Mouse (Mus musculus) lung, adult 2 months (tissue): ENCODE results near the gene Slc25a13. TPM values are rescaled to one million over a fixed set of nuclear protein-coding genes. Genes with fewer than 3 reads are reported as not detected.
"Not testable (repeated sequence)": the region's sequence is repeated elsewhere in the genome, so short reads cannot be mapped to it uniquely, and the experiment has no call there.

Source experiments
- DNase-seq: peaks from one replicate; pipeline ENCODE4 v3.0.0; 2022
- H3K4me1 ChIP-seq: fragments of 200-500 bp; 2 replicates; pipeline ENCODE4 v1.6.1; 2011; ENCODE audit warnings: low read length; ENCODE audit not compliant: control insufficient read depth, insufficient read depth
- H3K4me3 ChIP-seq: fragments of 200-500 bp; replicated peaks from 2 replicates; pipeline ENCODE3; 2011; ENCODE audit warnings: low read depth, mild to moderate bottlenecking, control low read depth, low read length; ENCODE audit errors: extremely low read depth
- CTCF ChIP-seq: fragments of 200-500 bp; IDR thresholded peaks from 2 replicates; pipeline ENCODE4 v1.5.1; 2011; ENCODE audit warnings: mild to moderate bottlenecking, low read length, control low read depth; ENCODE audit not compliant: insufficient read depth
- POLR2A ChIP-seq: fragments of 200-500 bp; IDR thresholded peaks from 2 replicates; pipeline ENCODE4 v1.6.1; 2011; ENCODE audit warnings: low read depth, mild to moderate bottlenecking, control low read depth, low read length, borderline replicate concordance; ENCODE audit errors: extremely low read depth
- WGBS: fragments of 180-500 bp; shearing (Covaris S2); methylation state at CpG from one replicate; pipeline ENCODE4 v1.1.7; 2018; 5-methylcytosine and 5-hydroxymethylcytosine counted together
- polyA plus RNA-seq: library from polyadenylated mRNA; depleted of rRNA; stranded (reverse); fragments of >200 nt; gene quantifications from 2 replicates; pipeline ENCODE4 v1.2.3, GENCODE M21; 2012

The Slc25a13 gene
- polyA plus RNA-seq, 1 experiment, result 2.7 TPM

DNA sequence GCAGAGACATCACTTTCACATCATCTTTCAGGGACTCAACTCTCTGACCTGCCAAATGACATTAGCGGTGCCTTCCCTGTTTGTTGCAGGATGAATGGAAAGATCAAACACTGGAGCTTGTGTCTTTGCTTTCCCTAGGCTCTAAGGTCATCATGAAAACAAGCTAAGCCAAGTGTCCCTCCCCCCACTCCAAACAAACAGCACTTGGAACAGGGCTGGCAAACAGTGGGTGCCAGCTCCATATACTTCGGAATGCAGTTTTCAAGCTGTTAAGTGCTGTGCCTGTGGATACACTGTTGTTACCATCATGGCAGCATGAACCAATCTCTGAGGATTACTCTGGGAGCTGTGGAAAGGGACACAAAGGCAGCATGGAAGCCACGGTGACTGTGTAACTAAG is 9.1 kb downstream of the Slc25a13 start:
- 43% methylated on average over 3 of the region's 3 CpGs for WGBS
- TF ChIP-seq POLR2A (no peak), CTCF (no peak)
- no peak for DNase-seq
- Histone ChIP-seq H3K4me1 (peaks cover 2% of the 10 kb centered on the region; the same call in 1 of the 2 replicates), H3K4me3 (no peak overlapping the region)

DNA sequence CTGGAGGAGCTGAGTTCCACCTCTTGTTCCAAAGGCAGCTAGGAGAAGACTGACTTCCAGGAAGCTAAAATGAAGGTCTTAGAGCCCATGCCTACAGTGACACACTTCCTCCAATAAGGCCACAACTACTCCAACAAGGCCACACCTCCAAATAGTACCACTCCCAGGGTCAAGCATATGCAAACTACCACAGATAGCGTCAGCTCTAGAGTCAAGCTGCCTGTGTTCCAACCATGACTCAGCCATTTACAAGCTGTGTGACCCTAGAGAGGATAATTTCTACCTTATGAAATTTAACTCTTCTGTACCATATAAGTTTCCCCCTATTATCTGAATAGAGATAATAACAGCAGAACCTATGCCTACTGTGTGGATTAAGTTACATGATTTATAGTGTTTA is 9.6 kb downstream of the Slc25a13 start:
- Histone ChIP-seq H3K4me3 (no peak overlapping the region), H3K4me1 (no peaks in the 10 kb centered on the region)
- DNase-seq, result no peak
- no peak for TF ChIP-seq POLR2A
- no peak for TF ChIP-seq CTCF
- WGBS, result 59% methylated on average over 1 of the region's 1 CpGs

DNA sequence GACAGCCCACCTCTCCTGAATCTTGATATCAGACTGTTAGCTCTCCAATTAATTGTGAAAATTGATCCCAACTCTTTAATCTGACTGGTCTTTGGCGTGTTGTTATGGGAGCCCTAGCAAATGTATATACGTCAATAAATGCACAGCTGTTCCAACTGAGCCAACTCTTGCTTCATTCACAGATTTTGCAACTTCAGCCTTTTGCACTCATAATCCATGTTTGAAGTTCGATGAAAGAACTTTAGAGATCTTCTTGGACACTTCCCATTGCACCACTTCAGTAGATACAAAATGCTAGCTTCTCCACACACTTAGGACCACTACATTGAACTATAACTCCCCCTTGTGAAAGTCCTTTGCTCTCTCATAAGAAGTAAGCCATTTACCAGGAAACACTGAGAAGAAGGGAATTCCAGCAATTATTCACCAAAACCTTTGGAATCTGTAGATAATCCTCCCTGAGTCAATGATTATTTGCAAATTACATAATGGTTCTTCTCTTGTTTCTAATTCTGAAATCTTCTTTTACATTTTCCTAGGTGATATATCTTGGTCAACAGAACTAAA is 11.3 kb downstream of the Slc25a13 start:
- Histone ChIP-seq H3K4me3 (no peak overlapping the region), H3K4me1 (no peaks in the 10 kb centered on the region)
- DNase-seq, result no peak
- TF ChIP-seq POLR2A, result no peak
- no peak for TF ChIP-seq CTCF
- 73% methylated on average over 3 of the region's 3 CpGs for WGBS

DNA sequence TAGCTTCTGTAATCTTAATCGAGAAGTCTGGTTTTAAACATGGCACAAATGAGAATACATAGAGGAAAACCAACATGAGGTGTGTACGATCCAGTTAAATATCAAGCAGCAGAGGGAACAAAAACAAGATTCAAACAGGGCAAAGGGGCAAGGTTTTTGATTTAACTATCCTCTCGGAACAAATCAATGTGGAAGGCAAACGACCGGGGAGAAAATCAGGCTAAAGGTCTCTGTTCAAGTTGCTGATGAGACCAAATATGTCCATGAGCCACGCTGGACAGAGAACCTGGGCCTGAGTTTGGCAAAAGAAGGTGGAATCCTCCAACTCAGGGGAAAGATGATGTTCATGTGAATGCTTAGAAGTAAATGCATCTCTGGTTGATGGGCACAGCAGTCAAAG is 14.5 kb downstream of the Slc25a13 start:
- 92% methylated on average over 6 of the region's 6 CpGs for WGBS
- no peak for DNase-seq

DNA sequence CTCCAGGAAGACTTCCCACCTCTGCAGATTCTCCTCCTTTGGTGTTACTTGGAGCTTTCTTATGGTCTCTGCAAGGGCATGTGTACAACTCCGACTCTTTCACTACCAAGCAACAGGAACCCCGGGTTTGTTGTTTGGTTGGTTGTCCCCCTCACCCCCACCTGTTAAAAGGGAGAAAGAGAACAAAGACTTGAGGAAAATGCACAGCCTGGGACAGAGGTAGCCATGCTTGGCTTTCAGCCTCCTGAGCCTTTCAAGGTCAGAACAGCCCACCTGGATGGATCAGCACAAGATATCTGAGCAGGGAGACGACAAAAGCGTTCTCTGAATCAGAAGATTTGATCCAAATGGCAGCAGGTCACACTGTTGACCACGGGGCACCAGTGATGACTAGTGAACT is 15.0 kb downstream of the Slc25a13 start:
- H3K4me1 ChIP-seq, result no peaks in the 10 kb centered on the region
- TF ChIP-seq POLR2A (no peak), CTCF (no peak)
- WGBS, result 93% methylated on average over 5 of the region's 5 CpGs
- DNase-seq, result no peak
- H3K4me3 ChIP-seq, result no peak overlapping the region

More for the DNA sequence above, 14.5 kb downstream of the Slc25a13 start:
- TF ChIP-seq CTCF (no peak), POLR2A (no peak)
- H3K4me1 ChIP-seq, result no peaks in the 10 kb centered on the region
- no peak overlapping the region for H3K4me3 ChIP-seq

DNA sequence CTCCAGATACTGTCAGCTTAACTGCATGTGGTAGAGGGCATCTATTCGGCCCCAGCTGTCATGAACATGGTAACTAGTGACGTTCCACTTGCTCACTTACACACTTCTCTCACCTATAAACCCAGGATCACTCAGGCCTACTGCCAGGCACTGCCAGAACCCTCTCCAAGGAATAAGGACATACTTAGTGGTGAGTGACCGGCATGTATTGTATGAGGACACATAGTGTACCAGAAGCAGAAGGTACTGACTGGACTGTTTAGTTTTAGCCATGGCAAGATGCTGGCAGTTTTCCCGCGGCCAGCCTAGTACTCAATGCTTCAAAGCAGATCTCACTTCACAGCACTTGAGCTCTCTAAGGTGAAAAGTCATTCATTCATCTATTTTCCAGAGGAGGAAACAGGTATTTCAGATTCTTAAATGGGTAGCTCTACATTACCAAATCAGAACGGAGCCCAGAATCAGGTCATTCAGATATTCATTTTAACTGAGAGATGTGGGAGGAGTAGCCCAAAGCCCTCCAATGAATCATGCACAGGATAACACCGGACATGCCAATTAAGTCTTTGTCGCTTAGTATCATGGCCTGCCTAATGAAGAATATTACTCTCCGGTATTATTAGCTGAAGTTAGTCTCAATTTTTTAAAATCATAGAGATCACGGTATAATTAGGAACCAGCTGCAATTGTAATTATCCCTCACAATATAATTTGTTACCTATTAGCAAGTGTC is 17.7 kb downstream of the Slc25a13 start:
- DNase-seq, result no peak
- 87% methylated on average over 10 of the region's 10 CpGs for WGBS
- H3K4me1 ChIP-seq, result no peaks in the 10 kb centered on the region
- TF ChIP-seq CTCF (no peak), POLR2A (no peak)
- no peak overlapping the region for H3K4me3 ChIP-seq

DNA sequence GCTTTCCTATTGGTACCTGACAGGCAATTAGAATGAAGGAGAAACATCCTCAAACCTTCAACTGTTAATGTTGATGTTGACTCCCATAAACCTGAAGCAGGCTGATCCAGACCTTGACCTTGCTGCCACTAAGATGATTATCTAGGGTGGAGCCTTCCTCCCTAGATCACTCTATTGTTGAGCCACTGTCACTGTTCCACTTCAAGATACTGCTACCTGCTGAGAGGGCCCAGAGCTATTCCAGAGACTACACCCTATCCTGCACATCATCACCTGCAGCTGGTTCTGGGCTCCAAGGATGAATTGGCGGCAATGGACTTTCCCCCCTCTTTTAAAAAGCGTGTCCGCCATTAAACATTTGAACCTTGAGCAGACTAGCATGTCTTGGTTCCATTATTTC is 18.9 kb downstream of the Slc25a13 start:
- 98% methylated on average over 3 of the region's 3 CpGs for WGBS
- H3K4me3 ChIP-seq, DNase-seq, H3K4me1 ChIP-seq: not testable (repeated sequence)

DNA sequence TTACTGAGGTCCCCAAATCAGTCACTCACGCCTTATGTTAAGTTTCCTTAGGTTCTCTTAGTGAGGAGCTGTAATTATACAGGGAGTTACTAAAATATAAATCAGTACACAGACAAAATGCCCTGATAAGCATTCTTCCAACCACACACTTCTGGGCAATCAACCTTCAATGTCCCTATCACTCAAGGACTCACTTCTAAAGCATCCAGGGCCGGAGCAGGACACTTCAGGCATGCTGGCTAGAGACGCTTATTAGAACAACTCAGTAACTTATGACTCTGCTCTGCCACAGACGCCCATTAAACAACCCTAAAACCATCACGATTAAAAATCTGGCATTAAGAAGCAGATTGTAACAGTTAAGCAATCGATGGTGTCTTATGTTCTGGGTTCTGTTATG is 19.6 kb downstream of the Slc25a13 start:
- no peak for DNase-seq
- H3K4me3 ChIP-seq, result no peak overlapping the region
- WGBS, result 72% methylated on average over 6 of the region's 6 CpGs
- H3K4me1 ChIP-seq, result no peaks in the 10 kb centered on the region
- TF ChIP-seq POLR2A (no peak), CTCF (no peak)

DNA sequence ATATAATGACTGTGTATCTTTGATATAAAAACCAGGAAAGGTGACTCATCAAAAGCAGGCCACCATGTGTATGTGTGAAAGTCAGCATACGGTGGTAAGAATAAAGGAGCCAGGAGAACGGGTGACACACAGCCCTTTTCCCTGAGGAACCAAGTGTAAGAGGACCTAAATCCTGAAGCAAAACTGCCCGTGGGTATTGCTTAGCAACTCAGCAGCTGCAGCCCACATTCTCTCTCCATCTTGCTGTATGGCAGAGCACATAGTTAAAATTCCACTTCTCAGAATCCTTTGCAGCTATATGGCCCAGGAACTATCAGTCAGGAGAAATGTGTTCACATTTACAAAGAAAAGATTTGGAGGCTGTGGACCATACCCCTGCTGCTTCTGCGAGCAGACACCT is 20.4 kb downstream of the Slc25a13 start:
- WGBS, result 69% methylated on average over 4 of the region's 4 CpGs
- DNase-seq, result no peak
- Histone ChIP-seq H3K4me3 (no peak overlapping the region), H3K4me1 (no peaks in the 10 kb centered on the region)
- TF ChIP-seq POLR2A, result no peak
- no peak for TF ChIP-seq CTCF

DNA sequence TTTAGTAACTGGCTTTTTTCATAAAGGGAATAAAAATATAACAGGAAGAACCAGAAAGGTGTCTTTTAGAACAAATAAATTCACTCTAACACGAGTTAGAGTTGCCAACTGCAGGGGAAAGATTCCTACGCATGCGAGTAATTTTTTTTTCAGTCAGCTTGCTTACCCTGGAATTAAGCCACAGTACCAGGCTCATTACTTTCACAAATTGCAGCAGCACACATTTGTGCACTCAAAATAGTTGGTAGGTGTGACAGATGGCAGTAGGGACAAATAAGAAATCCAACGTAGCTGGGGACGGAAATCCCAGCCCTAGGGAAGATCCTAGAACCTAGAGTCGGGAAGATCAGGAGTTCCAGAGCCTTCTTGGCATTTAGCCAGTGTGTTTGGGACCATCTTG is 22.1 kb downstream of the Slc25a13 start:
- TF ChIP-seq CTCF, result no peak
- TF ChIP-seq POLR2A, result no peak
- 80% methylated on average over 6 of the region's 6 CpGs for WGBS
- DNase-seq, result no peak
- H3K4me3 ChIP-seq, result no peak overlapping the region
- no peaks in the 10 kb centered on the region for H3K4me1 ChIP-seq

DNA sequence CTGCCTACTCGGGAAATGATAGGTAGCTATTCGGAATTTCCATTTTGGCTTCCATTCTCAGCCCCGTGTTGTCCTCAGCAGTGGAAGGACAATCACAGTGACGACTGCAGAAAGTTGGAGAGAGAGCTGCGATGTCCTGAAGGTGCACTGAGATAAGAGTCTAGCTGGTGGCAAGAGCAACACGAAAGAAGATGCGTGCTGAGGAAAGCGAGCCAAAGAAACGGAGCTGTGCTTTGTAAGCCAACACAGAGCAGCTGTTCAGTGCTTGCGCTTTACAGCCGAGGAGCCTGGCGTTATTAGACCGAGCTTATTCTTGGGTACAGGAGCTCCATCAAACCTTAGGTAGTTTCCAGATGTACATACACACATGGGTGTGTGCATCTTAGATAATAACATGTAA is 23.1 kb downstream of the Slc25a13 start:
- no peak for DNase-seq
- Histone ChIP-seq H3K4me1 (no peaks in the 10 kb centered on the region), H3K4me3 (no peak overlapping the region)
- WGBS, result 89% methylated on average over 13 of the region's 13 CpGs
- no peak for TF ChIP-seq CTCF
- TF ChIP-seq POLR2A, result no peak
